Mouse (Mus musculus) MEL (cell line): ENCODE data around the gene Inpp5d.

Source experiments
- CTCF ChIP-seq, 3 experiments: IDR thresholded peaks in 2 of 3; conservative IDR thresholded peaks in 1 of 3; 2 replicates each; pipeline ENCODE4 v1.5.1; 2011 to 2012; ENCODE audit warnings: low read length in 3 of 3, low read depth in 2 of 3, mild to moderate bottlenecking in 2 of 3, improper control_type of control experiment in 1 of 3, inconsistent platforms in 1 of 3, mixed read lengths in 1 of 3, moderate library complexity in 1 of 3; ENCODE audit not compliant: control insufficient read depth in 1 of 3, insufficient read depth in 1 of 3, poor library complexity in 1 of 3, severe bottlenecking in 1 of 3
- EP300 ChIP-seq, 2 experiments: IDR thresholded peaks; 2 replicates each; pipeline ENCODE4 v1.6.1; 2011; ENCODE audit warnings: improper control_type of control experiment in 2 of 2, low read length in 2 of 2, low read depth in 1 of 2, mild to moderate bottlenecking in 1 of 2
- MAX ChIP-seq: IDR thresholded peaks from 2 replicates; pipeline ENCODE4 v1.6.1; 2011; ENCODE audit warnings: low read length, improper control_type of control experiment
- POLR2A ChIP-seq, 2 experiments: IDR thresholded peaks; 2 replicates each; pipeline ENCODE4 v1.6.1; 2011 to 2012; ENCODE audit warnings: low read length in 2 of 2, mild to moderate bottlenecking in 2 of 2, control low read depth in 1 of 2, improper control_type of control experiment in 1 of 2, low read depth in 1 of 2, moderate library complexity in 1 of 2; ENCODE audit not compliant: control insufficient read depth in 1 of 2, insufficient read depth in 1 of 2, poor library complexity in 1 of 2
- POLR2AphosphoS2 ChIP-seq: IDR thresholded peaks from 2 replicates; pipeline ENCODE4 v1.6.1; 2011; ENCODE audit warnings: low read length, improper control_type of control experiment
- USF1 ChIP-seq: IDR thresholded peaks from 2 replicates; pipeline ENCODE4 v1.6.1; 2014; ENCODE audit warnings: low read depth, mild to moderate bottlenecking, inconsistent platforms, low read length, improper control_type of control experiment, moderate library complexity

DNA sequence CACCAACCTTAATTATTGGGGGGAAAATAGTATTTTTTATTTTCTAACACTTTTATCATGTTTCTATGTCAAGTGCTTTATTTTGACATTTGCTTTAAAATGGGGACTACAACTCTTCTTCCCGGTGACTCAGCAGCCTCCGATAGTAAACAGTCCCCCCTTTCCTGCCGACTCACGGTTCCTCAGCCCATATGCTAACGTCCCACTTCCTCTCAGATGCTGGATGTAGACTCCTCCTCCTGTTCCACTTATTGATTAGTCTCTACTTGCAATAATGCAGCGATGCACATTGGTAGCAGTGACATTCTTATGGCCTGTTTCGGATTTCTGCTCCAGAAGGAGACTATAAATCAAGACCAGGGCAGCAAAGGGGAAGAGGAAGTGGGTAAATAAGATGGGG lies 28.5 kb downstream of the Inpp5d start:
- no peak for TF ChIP-seq CTCF (IDR thresholded peaks at IDR 0.05 in 2 of 3, conservative IDR thresholded peaks at IDR 0.05 in 1 of 3; ENCODE audit: control insufficient read depth in 1 of 3, insufficient read depth in 1 of 3, low read depth in 2 of 3, low read length in 3 of 3, poor library complexity in 1 of 3, severe bottlenecking in 1 of 3)
- TF ChIP-seq POLR2A (IDR thresholded peaks at IDR 0.05; ENCODE audit: control insufficient read depth in 1 of 2, insufficient read depth in 1 of 2, low read depth in 1 of 2, low read length in 2 of 2, poor library complexity in 1 of 2), result no peak
- no peak for TF ChIP-seq POLR2AphosphoS2
- peak; percentile 36 to 57; a peak in 3 of 4 replicates for TF ChIP-seq EP300 (IDR thresholded peaks at IDR 0.05; ENCODE audit: low read depth in 1 of 2, low read length in 2 of 2)
- TF ChIP-seq MAX, result no peak
- TF ChIP-seq USF1, result no peak
